Mouse (Mus musculus) heart, adult 2 months (tissue): Measurements from ENCODE around the gene Ankrd37.

ENCODE experiments used
- CTCF ChIP-seq: fragments of 200-600 bp; IDR thresholded peaks from 2 replicates; pipeline ENCODE4 v1.8.1; 2022; ENCODE audit warnings: antibody characterized with exemption, mild to moderate bottlenecking, moderate library complexity
- EP300 ChIP-seq: fragments of 200-500 bp; IDR thresholded peaks from 2 replicates; pipeline ENCODE4 v1.6.1; 2011; ENCODE audit warnings: low read depth, low read length, control low read depth; ENCODE audit not compliant: insufficient read depth
- POLR2A ChIP-seq: fragments of 200-500 bp; IDR thresholded peaks from 2 replicates; pipeline ENCODE4 v1.6.1; 2011; ENCODE audit warnings: mild to moderate bottlenecking, low read depth, low read length, control low read depth; ENCODE audit not compliant: insufficient read depth

DNA sequence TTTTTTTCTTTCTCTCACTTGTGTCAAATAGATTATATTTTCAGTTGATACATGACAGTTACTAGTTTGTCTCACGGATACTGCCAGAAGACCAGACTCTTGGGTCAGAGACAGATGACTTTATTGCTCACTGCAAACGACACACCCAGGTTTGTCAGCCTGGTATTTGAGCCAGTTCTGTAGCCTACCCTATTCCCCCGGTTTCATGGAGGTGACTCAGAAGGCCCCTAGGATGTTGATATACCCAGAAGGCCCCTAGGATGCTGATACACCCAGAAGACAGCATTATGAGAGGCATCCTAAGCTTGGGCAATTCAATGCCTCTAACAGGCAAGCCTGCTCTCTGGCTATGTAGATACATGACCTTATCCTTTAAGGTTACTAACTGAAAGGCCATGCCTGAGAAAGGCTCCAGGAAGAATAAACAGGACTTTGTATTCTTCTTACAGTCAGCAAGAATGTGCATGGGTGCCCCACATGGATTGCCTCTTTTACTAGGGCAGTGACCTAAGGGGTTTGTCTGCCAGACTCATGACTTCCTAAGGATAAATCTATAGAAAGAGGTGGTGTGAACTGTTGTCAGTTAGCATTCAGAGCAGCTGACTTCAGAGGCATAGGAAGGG is 1.7 kb upstream of the Ankrd37 start:
- no peak for TF ChIP-seq CTCF
- no peak for TF ChIP-seq EP300
- no peak for TF ChIP-seq POLR2A
